Mouse (Mus musculus) erythroblast, adult 5-6 weeks (primary cell): ENCODE data around the gene Nacc1. TPM values are rescaled to one million over a fixed set of nuclear protein-coding genes. Genes with fewer than 3 reads are reported as not detected.
A peak's percentile ranks its signal among the peaks of the same experiment; 100 is the strongest.

Source experiments
- ATAC-seq: replicated peaks from 2 replicates; pipeline ENCODE4 v1.8.0; 2016; ENCODE audit warnings: moderate number of reproducible peaks, mild to moderate bottlenecking, moderate TSS enrichment, inconsistent platforms; ENCODE audit not compliant: poor library complexity, low FRiP score, severe bottlenecking
- total RNA-seq, 2 experiments: library from RNA; stranded (forward) in 1 of 2; stranded (reverse) in 1 of 2; fragments of 150-400 nt in 1 of 2; fragments of 200-764, 138-1000 nt in 1 of 2; gene quantifications; 2 replicates each; pipeline versions ENCODE4 v1.2.3 to v1.2.4; 2015 to 2017; ENCODE audit warnings: low replicate concordance in 2 of 2

The Nacc1 gene
- total RNA-seq, 2 experiments from 2014 or later = 12.7 to 13.1 TPM

GRCm38 (mm10) chr8:84668731-84669485 lies 18.8 kb downstream of the Nacc1 start:
- no peak for ATAC-seq

- no peak for ATAC-seq
Observed at GRCm38 (mm10) chr8:84668081-84668480, 19.6 kb downstream of the Nacc1 start.

GRCm38 (mm10) chr8:84665385-84665893 lies 22.2 kb downstream of the Nacc1 start:
- ATAC-seq = peak; percentile 3

GRCm38 (mm10) chr8:84664566-84665384 lies 22.9 kb downstream of the Nacc1 start:
- peak; percentile 67 for ATAC-seq

GRCm38 (mm10) chr8:84663483-84664327 lies 24.0 kb downstream of the Nacc1 start:
- peak; percentile 62 for ATAC-seq

GRCm38 (mm10) chr8:84662581-84663065 lies 25.0 kb downstream of the Nacc1 start, which contains the start of gene Ier2:
TSS of gene Ier2 (minus strand) at chr8:84662852.
- ATAC-seq = peak; percentile 70

- ATAC-seq = 0 out of 2 replicates have a peak, but pooled peaks have one; percentile 0
Observed at GRCm38 (mm10) chr8:84661961-84662571, 25.6 kb downstream of the Nacc1 start.

GRCm38 (mm10) chr8:84661458-84661871 lies 26.2 kb downstream of the Nacc1 start:
- ATAC-seq = peak; percentile 51

GRCm38 (mm10) chr8:84660819-84661457 lies 26.7 kb downstream of the Nacc1 start:
- no peak for ATAC-seq

- ATAC-seq = no peak
Observed at GRCm38 (mm10) chr8:84659936-84660818, 27.5 kb downstream of the Nacc1 start.

GRCm38 (mm10) chr8:84658951-84659350 lies 28.7 kb downstream of the Nacc1 start:
- ATAC-seq = no peak

GRCm38 (mm10) chr8:84657680-84658079 lies 30.0 kb downstream of the Nacc1 start:
- ATAC-seq = no peak

GRCm38 (mm10) chr8:84657203-84657602 lies 30.5 kb downstream of the Nacc1 start:
- no peak for ATAC-seq

GRCm38 (mm10) chr8:84656641-84657126 lies 31.0 kb downstream of the Nacc1 start:
- ATAC-seq = peak; percentile 71

- ATAC-seq = 0 out of 2 replicates have a peak, but pooled peaks have one; percentile 2
Observed at GRCm38 (mm10) chr8:84656191-84656525, 31.5 kb downstream of the Nacc1 start.

GRCm38 (mm10) chr8:84655336-84656190 lies 32.1 kb downstream of the Nacc1 start:
- no peak for ATAC-seq

GRCm38 (mm10) chr8:84654597-84654996 lies 33.1 kb downstream of the Nacc1 start:
- ATAC-seq = no peak
